Mouse (Mus musculus) heart, embryonic 10.5 days (tissue): ENCODE measurements around the gene Vmn2r74. TPM values are rescaled to one million over a fixed set of nuclear protein-coding genes. Genes with fewer than 3 reads are reported as not detected.

Source experiments
- DNase-seq: peaks from one replicate; pipeline ENCODE4 v3.0.0-alpha.2; 2017; ENCODE audit warnings: low spot score
- H3K27ac ChIP-seq: fragments of 300-500 bp; sonication (generic); 2 replicates; pipeline ENCODE4 v1.5.1; 2016; ENCODE audit warnings: mild to moderate bottlenecking
- H3K27me3 ChIP-seq: fragments of 300-500 bp; sonication (generic); 2 replicates; pipeline ENCODE4 v1.6.1; 2016; ENCODE audit warnings: mild to moderate bottlenecking; ENCODE audit not compliant: poor library complexity, insufficient read depth, severe bottlenecking
- H3K36me3 ChIP-seq: fragments of 300-500 bp; sonication (generic); 2 replicates; pipeline ENCODE4 v1.6.1; 2016; ENCODE audit warnings: mild to moderate bottlenecking, moderate library complexity
- H3K4me1 ChIP-seq: fragments of 300-500 bp; sonication (generic); 2 replicates; pipeline ENCODE4 v1.6.1; 2016; ENCODE audit warnings: mild to moderate bottlenecking
- H3K4me3 ChIP-seq: fragments of 300-500 bp; sonication (generic); 2 replicates; pipeline ENCODE4 v1.5.1; 2016; ENCODE audit warnings: mild to moderate bottlenecking, moderate library complexity
- H3K9me3 ChIP-seq: fragments of 300-500 bp; sonication (generic); 2 replicates; pipeline ENCODE4 v1.6.1; 2016; ENCODE audit warnings: mild to moderate bottlenecking, moderate library complexity
- WGBS: fragments of 180-500 bp; shearing (Covaris S2); methylation state at CpG from one replicate; pipeline ENCODE4 v1.1.7; 2016; 5-methylcytosine and 5-hydroxymethylcytosine counted together
- polyA plus RNA-seq: library from polyadenylated mRNA; unstranded; fragments of >200 nt; fragmentation: Nextera tagmentation; extraction: Ambion mirVana; gene quantifications from 2 replicates; pipeline ENCODE4 v1.2.1, GENCODE M21; 2016

Gene Vmn2r74
- not detected in 2 replicates for polyA plus RNA-seq

DNA sequence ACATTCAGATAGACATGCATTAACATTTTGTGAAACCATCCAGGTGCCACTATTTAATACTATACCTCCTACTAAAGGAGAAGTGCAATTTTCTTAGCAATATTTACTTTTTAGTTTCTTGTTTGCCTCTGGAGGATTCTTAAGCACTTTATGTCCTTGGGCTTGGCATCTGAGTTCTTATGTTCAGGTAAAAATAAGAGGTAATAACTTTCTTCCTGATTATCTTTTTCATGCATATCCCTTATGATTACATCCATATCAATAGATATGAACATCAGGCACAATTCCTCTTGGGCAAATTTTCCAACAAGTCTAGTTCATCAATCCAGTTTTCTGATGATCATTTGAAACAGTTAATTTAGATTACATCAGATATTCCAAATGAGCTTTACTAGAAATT, at the start of gene Vmn2r74:
TSS of gene Vmn2r74 (minus strand) at position 101 of the 400 bp plus-strand sequence.
- H3K27me3 ChIP-seq: no peaks in the 10 kb centered on the region
- DNase-seq: no peak
- no peak within 1 kb of the TSS for H3K4me3 ChIP-seq
- no peaks in the 10 kb centered on the region for H3K4me1 ChIP-seq
- H3K36me3 ChIP-seq: no peaks in the 10 kb centered on the region
- no peak within 1 kb of the TSS for H3K27ac ChIP-seq
- H3K9me3 ChIP-seq: no peaks in the 10 kb centered on the region

DNA sequence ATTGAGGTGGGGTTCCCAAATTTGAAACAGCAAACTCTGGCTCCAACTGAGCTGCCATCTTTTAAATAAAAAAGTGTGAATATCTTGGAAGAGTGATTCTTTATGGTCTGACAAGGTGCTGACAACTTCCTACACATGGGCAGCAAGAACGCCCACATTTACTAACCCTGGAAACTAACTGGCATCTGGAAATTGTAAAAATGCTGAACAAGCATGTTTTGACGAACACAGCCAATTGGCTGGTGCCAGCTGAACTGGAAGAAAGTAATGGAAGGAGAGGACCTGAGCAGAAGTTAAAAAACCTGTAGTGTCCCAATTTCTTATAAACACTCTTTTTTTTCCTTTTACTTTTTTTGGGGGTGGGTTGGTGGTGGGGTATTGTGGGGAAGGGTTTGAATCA, 46.1 kb upstream of the Vmn2r74 start:
- 83% methylated on average over 2 of the region's 2 CpGs for WGBS

More for the DNA sequence above, 46.1 kb upstream of the Vmn2r74 start:
- H3K9me3 ChIP-seq: peaks cover 29% of the 10 kb centered on the region
- no peak overlapping the region for H3K4me3 ChIP-seq
- no peak for DNase-seq
- no peaks in the 10 kb centered on the region for H3K27me3 ChIP-seq
- no peaks in the 10 kb centered on the region for H3K4me1 ChIP-seq
- H3K27ac ChIP-seq: no peak overlapping the region
- H3K36me3 ChIP-seq: no peaks in the 10 kb centered on the region

Other genes with a start within 250 kb of the Vmn2r74 start
- not detected in 2 replicates for gene Vmn2r72, start 206.5 kb downstream of the Vmn2r74 start, polyA plus RNA-seq
- gene Vmn2r73, start 85.4 kb downstream of the Vmn2r74 start, polyA plus RNA-seq: not detected in 2 replicates
- not detected in 2 replicates for gene Vmn2r75, start 210.1 kb upstream of the Vmn2r74 start, polyA plus RNA-seq